Mouse (Mus musculus): ENCODE measurements around the gene AI464131.

DNA sequence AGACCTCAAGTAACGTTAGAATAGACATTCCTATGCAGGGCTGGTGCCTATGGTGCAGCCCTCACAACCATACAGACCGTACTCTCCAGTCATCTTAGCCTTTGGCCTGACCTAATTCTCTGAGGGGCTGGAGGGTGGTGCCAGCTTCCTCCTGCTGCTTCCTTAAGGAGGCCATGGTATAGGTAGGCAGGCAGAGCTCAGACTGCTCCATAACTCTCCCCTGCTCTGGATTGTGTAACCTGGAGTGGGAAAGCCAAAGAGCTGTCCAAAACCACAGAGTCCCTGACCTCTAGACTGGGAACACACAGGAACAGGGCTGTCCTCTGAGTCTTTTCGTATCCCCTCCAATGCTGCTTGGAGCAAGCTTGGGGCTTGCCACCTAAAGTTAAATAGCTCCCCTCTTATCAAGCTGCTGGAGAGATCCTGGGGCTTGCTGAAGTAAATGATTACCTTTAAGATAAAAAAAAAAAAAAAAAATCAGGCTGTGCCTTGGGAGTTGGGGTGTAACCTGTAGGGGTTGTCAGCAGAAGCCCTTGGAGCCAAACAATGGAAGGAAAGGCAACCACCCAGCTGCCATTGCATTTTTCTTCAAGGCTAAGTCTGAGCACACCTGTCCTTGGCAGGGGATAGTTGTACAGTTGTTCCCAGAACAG is 9.3 kb downstream of the AI464131 start:
- TF ChIP-seq POLR2A (IDR thresholded peaks at IDR 0.05; ENCODE audit: borderline replicate concordance, extremely low read depth, low read depth, low read length) (no peak), CTCF (IDR thresholded peaks at IDR 0.05; ENCODE audit: insufficient read depth, low read length) (no peak)
